Mouse (Mus musculus) frontal cortex, postnatal 10 days (tissue): ENCODE data around the gene Ly6g5b.

ENCODE experiments used
- DNase-seq, 2 experiments: peaks; one replicate each; pipeline ENCODE4 v3.0.0; 2022; ENCODE audit warnings: low spot score in 2 of 2, mixed read lengths in 1 of 2

Gene Ly6g5b

GRCm38 (mm10) chr17:35105740-35106389 lies 9.4 kb downstream of the Ly6g5b start:
- DNase-seq = peak in 1 of 2 experiments; percentile 37

GRCm38 (mm10) chr17:35104754-35105153 lies 10.5 kb downstream of the Ly6g5b start:
- DNase-seq = no peak

GRCm38 (mm10) chr17:35104079-35104478 lies 11.1 kb downstream of the Ly6g5b start:
- no peak for DNase-seq

- DNase-seq = no peak
Measured at GRCm38 (mm10) chr17:35103221-35103690, 12.0 kb downstream of the Ly6g5b start.

- DNase-seq = no peak
Measured at GRCm38 (mm10) chr17:35102299-35102698, 12.9 kb downstream of the Ly6g5b start.

- DNase-seq = no peak
Measured at GRCm38 (mm10) chr17:35101161-35101560, 14.1 kb downstream of the Ly6g5b start.

- DNase-seq = no peak
Measured at GRCm38 (mm10) chr17:35100196-35100765, 14.9 kb downstream of the Ly6g5b start.

- no peak for DNase-seq
Measured at GRCm38 (mm10) chr17:35097164-35097655, 18.0 kb downstream of the Ly6g5b start.

- no peak for DNase-seq
Measured at GRCm38 (mm10) chr17:35096597-35096996, 18.6 kb downstream of the Ly6g5b start.

GRCm38 (mm10) chr17:35094475-35095365 lies 20.5 kb downstream of the Ly6g5b start:
- no peak for DNase-seq

GRCm38 (mm10) chr17:35092403-35093198 lies 22.6 kb downstream of the Ly6g5b start:
- DNase-seq = no peak

GRCm38 (mm10) chr17:35090166-35090932 lies 24.9 kb downstream of the Ly6g5b start:
- DNase-seq = no peak

GRCm38 (mm10) chr17:35088825-35089644 lies 26.2 kb downstream of the Ly6g5b start, which contains the start of gene Abhd16a:
Gene Abhd16a (plus strand): TSS chr17:35089263.
- peak; percentile 90 to 93 for DNase-seq

- no peak for DNase-seq
Measured at GRCm38 (mm10) chr17:35088151-35088550, 27.1 kb downstream of the Ly6g5b start.

- DNase-seq = no peak
Measured at GRCm38 (mm10) chr17:35085208-35085865, 29.9 kb downstream of the Ly6g5b start, which contains the start of gene Ly6g6f. Gene Ly6g6f (minus strand): TSS chr17:35085610.

- DNase-seq = no peak
Measured at GRCm38 (mm10) chr17:35083929-35084497, 31.2 kb downstream of the Ly6g5b start.

GRCm38 (mm10) chr17:35082841-35083576 lies 32.2 kb downstream of the Ly6g5b start:
- DNase-seq = no peak

- no peak for DNase-seq
Measured at GRCm38 (mm10) chr17:35080710-35081109, 34.5 kb downstream of the Ly6g5b start.
